15 mouse cellular contexts compared by ENCODE assay signal in genomic region chr9:9444213-9444612, GRCm38 (mm10).
"Had no signal": no experiment of that assay in that cellular context is flagged by ENCODE, and none has a peak within 500 bp of the region (broad histone marks: within the 10 kb centered on the region; RNA-seq: fewer than 3 reads in every experiment).

No protein-coding gene starts in this region.

- ATAC-seq: midbrain, embryonic 15.5 days had no signal

- H3K27ac ChIP-seq: limb, embryonic 13.5 days; liver, embryonic 15.5 days; macrophage; midbrain, embryonic 15.5 days; neural tube, embryonic 13.5 days had no signal

- H3K4me3 ChIP-seq: limb, embryonic 13.5 days; liver, embryonic 15.5 days; megakaryocyte, embryonic 14.5 days; midbrain, embryonic 15.5 days; neural tube, embryonic 13.5 days had no signal

- H3K4me2 ChIP-seq: limb, embryonic 13.5 days; liver, embryonic 11.5 days; liver, embryonic 15.5 days; lung, embryonic 14.5 days; midbrain, embryonic 11.5 days; midbrain, embryonic 15.5 days; neural tube, embryonic 13.5 days had no signal

- DNase-seq: kidney, adult 8-10 months; kidney, postnatal 36 days; left cerebral cortex, postnatal 4 days; lung, embryonic 14.5 days; lung, postnatal 10 days; right cerebral cortex, postnatal 14 days; thymus, postnatal 36 days had no signal

- H3K36me3 ChIP-seq: limb, embryonic 13.5 days; liver, embryonic 15.5 days; midbrain, embryonic 15.5 days; neural tube, embryonic 13.5 days had no signal

- H3K9me3 ChIP-seq: limb, embryonic 13.5 days; liver, embryonic 15.5 days; midbrain, embryonic 15.5 days; neural tube, embryonic 13.5 days had no signal

- H3K4me1 ChIP-seq: limb, embryonic 13.5 days; liver, embryonic 15.5 days; megakaryocyte, embryonic 14.5 days; midbrain, embryonic 15.5 days; neural tube, embryonic 13.5 days had no signal

- H3K9ac ChIP-seq: limb, embryonic 13.5 days; liver, embryonic 15.5 days; lung, embryonic 14.5 days; midbrain, embryonic 15.5 days; neural tube, embryonic 13.5 days had no signal

- H3K27me3 ChIP-seq: limb, embryonic 13.5 days; liver, embryonic 15.5 days; megakaryocyte, embryonic 14.5 days; midbrain, embryonic 15.5 days; neural tube, embryonic 13.5 days had no signal
